Mouse (Mus musculus) ES-E14 (cell line): Measurements from ENCODE around the gene Shld2. TPM values are rescaled to one million over a fixed set of nuclear protein-coding genes. Genes with fewer than 3 reads are reported as not detected.
"Not testable (repeated sequence)": the region's sequence is repeated elsewhere in the genome, so short reads cannot be mapped to it uniquely, and the experiment has no call there.

ENCODE experiments used
- DNase-seq: peaks from one replicate; pipeline ENCODE4 v3.0.0-alpha.2; 2013; ENCODE audit warnings: low read depth, low spot score
- H3K27ac ChIP-seq: 2 replicates; pipeline ENCODE4 v1.5.1; 2012; ENCODE audit warnings: low read depth, mild to moderate bottlenecking, low read length, moderate library complexity, mixed read lengths; ENCODE audit not compliant: poor library complexity, insufficient read depth, severe bottlenecking
- H3K36me3 ChIP-seq: 2 replicates; pipeline ENCODE4 v1.6.1; 2012; ENCODE audit warnings: mild to moderate bottlenecking, low read length, moderate library complexity, mixed read lengths; ENCODE audit not compliant: control insufficient read depth, poor library complexity, insufficient read depth, severe bottlenecking
- H3K4me1 ChIP-seq, 2 experiments: fragments of 150-350 bp in 1 of 2; sonication (generic) in 1 of 2; 2 replicates each; pipeline ENCODE4 v1.6.1; 2012; ENCODE audit warnings: low read length in 2 of 2, mild to moderate bottlenecking in 1 of 2, mixed read lengths in 1 of 2; ENCODE audit not compliant: control insufficient read depth in 2 of 2, insufficient read depth in 2 of 2, poor library complexity in 1 of 2
- H3K4me3 ChIP-seq, 2 experiments: fragments of 150-350 bp in 1 of 2; sonication (generic) in 1 of 2; 2 replicates each; pipeline ENCODE4 v1.5.1; 2012; ENCODE audit warnings: low read length in 2 of 2, low read depth in 1 of 2, mild to moderate bottlenecking in 1 of 2, mixed read lengths in 1 of 2; ENCODE audit not compliant: insufficient read depth in 1 of 2, poor library complexity in 1 of 2, severe bottlenecking in 1 of 2
- H3K9ac ChIP-seq: 2 replicates; pipeline ENCODE4 v1.6.1; 2012; ENCODE audit warnings: low read depth, mild to moderate bottlenecking, low read length, mixed read lengths; ENCODE audit not compliant: poor library complexity, insufficient read depth, severe bottlenecking
- H3K9me3 ChIP-seq: fragments of 150-350 bp; sonication (generic); 2 replicates; pipeline ENCODE4 v1.6.1; 2012; ENCODE audit warnings: low read depth, mild to moderate bottlenecking, low read length; ENCODE audit not compliant: control insufficient read depth, insufficient read depth
- CHD2 ChIP-seq: IDR thresholded peaks from 2 replicates; pipeline ENCODE4 v1.6.1; 2014; ENCODE audit warnings: mild to moderate bottlenecking, low read depth, low read length, inconsistent platforms
- HCFC1 ChIP-seq: IDR thresholded peaks from 2 replicates; pipeline ENCODE4 v1.6.1; 2012; ENCODE audit warnings: low read length, inconsistent platforms, borderline replicate concordance; ENCODE audit not compliant: insufficient read depth
- MAFK ChIP-seq: IDR thresholded peaks from 2 replicates; pipeline ENCODE4 v1.6.1; 2014; ENCODE audit warnings: mild to moderate bottlenecking, low read depth, low read length, inconsistent platforms; ENCODE audit not compliant: insufficient read depth
- ZC3H11A ChIP-seq: IDR thresholded peaks from 2 replicates; pipeline ENCODE4 v1.6.1; 2012; ENCODE audit warnings: low read depth, mild to moderate bottlenecking, inconsistent platforms, low read length, borderline replicate concordance
- ZNF384 ChIP-seq: IDR thresholded peaks from 2 replicates; pipeline ENCODE4 v1.6.1; 2012; ENCODE audit warnings: low read depth, low read length, inconsistent platforms
- in situ Hi-C, 2 experiments: fragments of 600-800 bp; cut with MboI; formaldehyde crosslinking; loops; one replicate each; pipeline ENCODE4 v1.15.1; 2025; ENCODE audit warnings: low sequenced_read_pairs in 2 of 2, inconsistent platforms in 1 of 2; ENCODE audit not compliant: unreplicated experiment in 2 of 2
- total RNA-seq: library from RNA; depleted of rRNA; stranded (reverse); fragments of 300-350 nt; gene quantifications from 2 replicates; pipeline ENCODE4 v1.2.3, GENCODE M21; 2012

The Shld2 gene
- total RNA-seq, 1 experiment = 10.8 TPM

DNA sequence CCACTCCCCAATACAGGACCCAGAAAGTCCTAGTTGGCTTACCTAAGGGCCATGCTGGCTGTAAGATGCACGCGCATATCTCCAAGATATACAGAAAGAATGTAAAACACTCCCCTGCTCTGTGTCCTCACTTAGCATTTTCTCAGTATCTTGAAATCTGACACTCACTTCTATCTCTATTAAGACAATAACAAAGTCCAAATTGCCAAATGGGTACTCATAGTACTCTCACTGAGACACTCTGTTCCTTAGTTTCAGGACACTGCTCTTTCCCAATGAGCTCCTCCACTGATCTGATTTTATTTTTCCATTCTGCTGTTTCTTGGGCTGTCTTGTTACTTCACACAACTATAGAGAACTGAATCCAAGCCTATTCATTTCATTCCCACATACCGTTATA lies 36.2 kb downstream of the Shld2 start:
- no peak for DNase-seq
- no peak overlapping the region for H3K27ac ChIP-seq
- in situ Hi-C loops = no loop called here
- no peak overlapping the region for H3K4me3 ChIP-seq
- H3K9me3 ChIP-seq = no peaks in the 10 kb centered on the region
- H3K9ac ChIP-seq = no peak overlapping the region
- no peaks in the 10 kb centered on the region for H3K36me3 ChIP-seq
- H3K4me1 ChIP-seq = peaks cover 0 to 3% of the 10 kb centered on the region in 2 experiments; a peak in 1 of 4 replicates
- TF ChIP-seq ZNF384 = no peak
- no peak for TF ChIP-seq CHD2
- no peak for TF ChIP-seq HCFC1
- no peak for TF ChIP-seq MAFK
- no peak for TF ChIP-seq ZC3H11A

DNA sequence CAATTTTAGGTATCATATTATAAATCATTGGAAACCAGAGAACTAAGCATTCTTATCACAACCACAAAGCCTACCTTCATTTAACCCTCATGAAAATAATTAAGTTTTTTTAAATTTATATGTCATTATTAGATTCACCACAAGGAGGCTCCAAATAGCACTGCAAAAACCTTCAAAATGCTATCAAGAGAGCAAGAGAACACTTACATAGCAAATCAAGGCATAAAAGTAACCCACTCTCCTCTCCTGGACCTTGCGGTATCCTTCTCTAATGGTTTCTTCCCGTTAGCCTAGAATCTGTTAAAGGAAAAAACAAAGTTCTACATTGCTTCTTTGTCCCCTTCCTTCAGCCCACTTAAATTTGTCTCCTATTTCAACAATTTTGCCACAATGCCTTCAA lies 37.0 kb downstream of the Shld2 start:
- no peak for DNase-seq
- Histone ChIP-seq H3K9ac (no peak overlapping the region), H3K9me3 (no peaks in the 10 kb centered on the region), H3K4me3 (no peak overlapping the region), H3K4me1 (peaks cover 0 to 3% of the 10 kb centered on the region in 2 experiments; a peak in 1 of 4 replicates), H3K36me3 (no peaks in the 10 kb centered on the region), H3K27ac (no peak overlapping the region)
- in situ Hi-C loops = no loop called here
- TF ChIP-seq ZNF384 (peak; percentile 58; the same call in 1 of the 2 replicates), HCFC1 (no peak), ZC3H11A (no peak), MAFK (no peak)

DNA sequence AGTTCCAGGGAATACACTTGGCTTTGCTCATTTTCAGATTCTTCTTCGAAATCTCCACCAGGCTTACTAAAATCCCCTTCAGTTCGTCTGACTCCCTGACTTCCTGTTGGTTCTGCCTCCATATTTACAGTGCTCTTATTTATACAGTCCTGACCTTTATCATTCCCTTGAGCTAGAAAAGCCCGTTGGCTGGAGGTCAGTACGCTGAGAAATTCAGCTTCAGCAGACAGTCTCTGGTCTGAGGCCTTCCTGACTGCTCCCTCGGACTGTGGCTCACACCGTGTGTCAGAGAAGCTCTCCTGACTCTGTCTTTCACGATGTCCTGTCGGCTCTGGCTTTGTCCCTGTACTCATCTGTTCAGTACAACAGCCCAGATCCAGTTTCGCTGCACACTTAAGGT lies 42.2 kb downstream of the Shld2 start:
- in situ Hi-C loops = no loop called here
- TF ChIP-seq ZC3H11A (no peak), MAFK (no peak), HCFC1 (no peak), ZNF384 (no peak)

DNA sequence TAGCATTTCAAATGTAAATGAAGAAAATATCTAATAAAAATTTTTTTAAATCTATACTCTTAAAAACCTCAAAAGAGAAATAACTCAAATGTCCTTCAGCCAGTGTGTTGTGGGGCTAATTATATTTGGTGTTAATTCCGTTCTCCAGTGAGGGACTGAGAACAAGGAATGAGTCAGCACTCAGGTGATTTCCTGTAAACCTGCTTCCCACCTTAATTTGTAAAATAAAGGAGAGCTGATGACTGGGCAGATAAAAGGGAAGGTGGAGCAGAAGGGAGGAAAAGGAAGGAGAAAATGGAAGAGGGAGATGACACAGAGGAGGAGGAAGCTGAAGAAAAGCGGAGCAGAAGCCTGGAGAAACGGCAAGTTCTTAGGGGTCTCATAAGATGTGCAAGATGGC lies 51.8 kb downstream of the Shld2 start:
- H3K9ac ChIP-seq, H3K9me3 ChIP-seq, H3K4me3 ChIP-seq, H3K4me1 ChIP-seq, DNase-seq, H3K36me3 ChIP-seq, in situ Hi-C loops: not testable (repeated sequence)
- peak; percentile 75 for TF ChIP-seq MAFK
- H3K27ac ChIP-seq = peak overlapping the region; percentile 74; the same call in 1 of the 2 replicates

More for the DNA sequence above, 42.2 kb downstream of the Shld2 start:
- no peak overlapping the region; the same call in 1 of the 2 replicates for H3K27ac ChIP-seq
- H3K9me3 ChIP-seq = no peaks in the 10 kb centered on the region
- H3K4me3 ChIP-seq = no peak overlapping the region
- no peaks in the 10 kb centered on the region for H3K36me3 ChIP-seq
- H3K9ac ChIP-seq = no peak overlapping the region
- H3K4me1 ChIP-seq = no peaks in the 10 kb centered on the region
- DNase-seq = no peak

DNA sequence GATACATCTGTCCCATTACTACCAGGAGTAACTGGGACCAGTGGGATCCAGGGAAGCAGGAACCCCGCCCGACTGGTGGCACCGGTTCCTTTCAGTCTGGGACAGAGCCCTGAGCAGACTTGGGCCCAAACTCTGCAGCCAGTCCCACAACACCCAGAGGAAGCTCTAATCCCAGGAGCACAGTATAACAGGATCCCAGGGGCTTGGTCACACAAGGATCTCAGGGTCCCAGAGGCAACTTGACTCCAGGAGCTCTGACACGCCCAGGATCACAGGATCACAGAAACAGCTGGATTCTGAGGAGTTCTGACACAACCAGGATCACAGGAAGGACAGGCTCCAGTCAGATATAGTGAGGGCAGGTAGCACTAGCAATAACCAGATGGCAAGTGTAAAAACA lies 57.0 kb downstream of the Shld2 start:
- Histone ChIP-seq H3K4me1 (peaks cover 0 to 4% of the 10 kb centered on the region in 2 experiments; a peak in 2 of 4 replicates), H3K9ac (no peak overlapping the region)

More for the DNA sequence above, 57.0 kb downstream of the Shld2 start:
- Histone ChIP-seq H3K4me3 (no peak overlapping the region), H3K27ac (no peak overlapping the region), H3K36me3 (no peaks in the 10 kb centered on the region), H3K9me3 (no peaks in the 10 kb centered on the region)
- no peak for DNase-seq
- no peak for TF ChIP-seq MAFK
- no peak for TF ChIP-seq ZNF384
- in situ Hi-C loops = no loop called here
